Mouse (Mus musculus) mouse trophoblast stem cell (cell line): ENCODE results near the gene Gm13278.
"Not testable (repeated sequence)": the region's sequence is repeated elsewhere in the genome, so short reads cannot be mapped to it uniquely, and the experiment has no call there.

Experiments used
- in situ Hi-C, 2 experiments: fragments of 300-500 bp; cut with MseI, MboI; formaldehyde crosslinking; loops; 2 replicates in 1 of 2; 3 replicates in 1 of 2; pipeline ENCODE4 v1.15.1; 2025

The Gm13278 gene

DNA sequence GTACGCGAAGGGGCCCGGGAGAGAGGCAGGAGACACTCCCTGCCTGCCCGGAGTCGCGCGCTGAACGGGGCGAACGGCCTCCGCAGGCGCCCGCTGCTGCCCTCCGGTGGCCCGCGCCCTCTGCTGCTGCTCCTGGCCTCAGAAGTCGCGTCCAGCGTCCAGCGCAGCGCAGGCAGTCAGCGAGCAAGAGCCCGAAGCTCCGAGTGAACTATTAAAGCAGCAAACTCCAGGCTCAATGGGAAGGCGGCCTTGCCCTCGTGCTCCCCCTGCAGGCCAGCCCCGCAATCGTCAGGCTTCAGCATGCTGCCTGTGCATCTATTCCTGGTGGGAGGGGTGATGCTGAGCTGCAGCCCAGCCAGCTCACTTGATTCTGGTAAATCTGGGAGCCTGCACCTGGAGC lies at the start of gene Gm13278:
TSS of gene Gm13278 (plus strand) at position 301 of the 400 bp plus-strand sequence.
- in situ Hi-C loops: not testable (repeated sequence)

DNA sequence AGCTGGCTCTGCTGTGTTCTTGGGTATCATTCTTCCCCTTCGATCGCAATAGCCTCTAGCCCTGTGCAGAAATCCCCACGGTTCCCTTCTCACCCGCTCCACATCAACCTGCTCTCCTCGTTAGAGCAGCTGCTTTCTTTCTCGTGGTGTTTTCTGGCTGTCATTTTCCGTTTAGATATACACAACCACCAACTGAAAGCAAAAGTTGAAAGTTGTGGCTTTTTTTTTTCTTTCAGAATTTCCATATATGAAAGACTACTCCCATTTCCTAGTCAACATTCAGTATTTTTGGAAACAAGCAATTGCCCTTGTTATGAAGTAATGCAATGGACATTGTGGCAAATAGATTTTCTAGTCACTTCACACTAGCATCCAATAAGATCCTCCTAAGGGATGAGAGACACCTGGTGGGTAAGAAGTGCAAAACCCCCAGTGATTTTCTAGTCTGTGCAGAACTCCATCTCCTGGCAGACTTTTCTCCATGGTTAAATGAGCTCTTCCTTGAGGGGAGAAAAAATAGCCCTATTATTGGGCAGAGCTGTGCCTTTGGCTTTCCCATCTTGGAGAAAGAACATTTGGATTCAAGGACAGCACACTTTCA lies 48.5 kb upstream of the Gm13278 start:
- in situ Hi-C loops: no loop called here

DNA sequence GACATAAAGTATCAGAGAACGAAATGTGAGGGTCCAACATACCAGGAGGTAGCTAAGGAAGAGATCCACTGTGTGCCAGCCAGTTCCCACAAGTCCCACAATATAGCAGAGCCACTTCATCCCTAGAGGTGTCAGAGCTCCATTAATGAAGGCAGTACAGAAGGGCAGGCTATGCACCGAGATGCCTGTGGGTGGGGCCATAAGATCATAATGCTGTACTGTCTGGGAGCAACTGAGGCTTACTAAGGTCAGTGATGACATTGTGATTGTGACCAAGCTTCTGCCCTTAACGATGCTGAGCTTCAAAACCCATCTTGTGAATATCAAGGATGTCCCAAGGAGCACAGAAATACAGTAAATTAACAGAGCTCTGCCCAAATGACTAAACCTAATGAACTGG lies 47.1 kb upstream of the Gm13278 start:
- in situ Hi-C loops: no loop called here

DNA sequence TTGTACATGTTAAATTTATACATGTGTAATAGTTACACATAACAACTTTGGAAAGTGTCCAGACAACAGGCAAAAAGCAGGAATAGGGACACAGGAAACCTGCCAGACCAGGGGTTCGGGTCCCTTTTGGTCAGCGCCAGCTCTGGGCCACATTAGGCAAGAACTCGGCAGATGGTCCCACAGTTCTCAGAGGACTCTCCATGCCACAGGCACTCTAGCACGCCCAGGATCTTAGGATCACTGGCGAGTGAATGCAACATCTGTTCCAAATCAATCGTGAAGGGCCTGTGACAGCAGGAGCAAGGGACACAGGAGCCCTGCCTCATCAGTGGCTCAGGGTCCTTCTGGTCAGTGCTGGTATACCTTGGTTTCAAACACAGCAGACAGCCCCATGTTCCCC lies 41.4 kb upstream of the Gm13278 start:
- in situ Hi-C loops: no loop called here

DNA sequence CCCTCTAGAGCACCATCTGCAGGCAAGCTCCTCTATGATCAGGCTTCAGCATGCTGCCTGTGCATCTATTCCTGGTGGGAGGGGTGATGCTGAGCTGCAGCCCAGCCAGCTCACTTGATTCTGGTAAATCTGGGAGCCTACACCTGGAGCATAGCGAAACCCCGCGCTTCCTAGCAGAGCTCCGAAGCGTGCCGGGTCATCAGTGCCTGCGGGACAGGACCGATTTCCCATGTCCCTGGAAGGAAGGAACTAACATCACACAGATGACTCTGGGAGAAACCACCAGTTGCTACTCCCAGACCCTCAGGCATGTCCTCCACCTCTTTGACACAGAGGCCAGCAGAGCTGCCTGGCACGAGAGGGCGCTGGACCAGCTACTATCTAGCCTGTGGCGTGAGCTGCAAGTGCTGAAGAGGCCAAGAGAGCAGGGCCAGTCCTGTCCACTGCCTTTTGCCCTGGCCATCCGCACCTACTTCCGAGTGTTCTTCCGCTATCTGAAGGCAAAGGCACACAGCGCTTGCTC lies 36.5 kb upstream of the Gm13278 start, which contains the start of gene Gm13271:
TSS of gene Gm13271 (plus strand) at position 51 of the 523 bp plus-strand sequence.
- in situ Hi-C loops: not testable (repeated sequence)

DNA sequence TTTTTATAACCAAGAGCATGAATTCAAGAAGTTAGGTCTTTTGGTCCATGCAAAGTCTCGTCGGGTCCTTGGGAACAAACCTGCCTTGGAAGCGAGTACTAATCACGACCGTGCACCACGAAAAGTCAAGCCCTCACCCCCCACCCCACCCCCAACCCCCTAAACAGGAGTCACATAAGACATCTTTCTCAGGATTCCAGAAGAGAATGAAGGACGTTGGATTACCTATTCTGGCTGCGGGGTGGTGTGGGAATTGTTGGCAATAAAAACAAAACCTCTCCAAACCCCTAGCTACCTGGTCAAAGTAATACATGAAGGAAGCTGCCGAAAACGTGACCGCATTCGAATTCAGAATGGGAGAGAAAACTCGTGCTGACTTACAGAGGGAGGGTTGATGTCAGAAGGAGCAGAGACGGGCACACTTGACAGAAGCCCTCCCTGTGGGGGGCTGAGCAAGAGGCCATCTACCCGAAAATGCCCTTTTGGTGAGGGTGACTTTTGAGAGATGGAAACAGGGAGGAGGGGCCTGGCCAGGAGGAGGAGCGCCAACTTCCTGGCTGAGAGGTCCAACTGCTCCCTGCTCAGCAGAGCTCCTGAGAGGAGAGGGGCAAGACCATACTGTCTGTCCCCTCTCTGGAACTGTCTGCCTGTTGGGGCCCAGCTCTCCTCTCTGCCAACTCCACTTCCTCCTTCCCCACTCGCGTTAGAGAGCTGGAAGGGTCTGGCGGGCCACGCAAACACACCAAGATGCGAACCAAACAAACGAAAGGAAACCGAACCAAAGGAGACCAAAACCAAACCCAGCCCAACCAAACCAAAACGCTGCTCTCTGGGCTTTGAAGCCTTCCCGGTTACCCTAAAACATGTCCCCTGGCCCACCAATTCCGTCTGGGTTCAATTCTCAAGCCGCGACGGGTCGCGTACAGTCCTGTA lies 34.5 kb upstream of the Gm13278 start:
- in situ Hi-C loops: not testable (repeated sequence)

DNA sequence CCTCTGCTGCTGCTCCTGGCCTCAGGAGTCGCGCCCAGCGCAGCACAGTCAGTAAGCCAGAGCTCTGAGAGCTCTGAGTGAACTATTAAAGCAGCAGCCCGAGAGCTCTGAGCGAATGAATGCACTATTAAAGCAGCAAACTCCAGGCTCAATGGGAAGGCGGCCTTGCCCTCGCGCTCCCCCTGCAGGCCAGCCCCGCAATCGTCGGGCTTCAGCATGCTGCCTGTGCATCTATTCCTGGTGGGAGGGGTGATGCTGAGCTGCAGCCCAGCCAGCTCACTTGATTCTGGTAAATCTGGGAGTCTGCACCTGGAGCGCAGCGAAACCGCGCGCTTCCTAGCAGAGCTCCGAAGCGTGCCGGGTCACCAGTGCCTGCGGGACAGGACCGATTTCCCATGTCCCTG lies 33.7 kb upstream of the Gm13278 start:
- in situ Hi-C loops: not testable (repeated sequence)

DNA sequence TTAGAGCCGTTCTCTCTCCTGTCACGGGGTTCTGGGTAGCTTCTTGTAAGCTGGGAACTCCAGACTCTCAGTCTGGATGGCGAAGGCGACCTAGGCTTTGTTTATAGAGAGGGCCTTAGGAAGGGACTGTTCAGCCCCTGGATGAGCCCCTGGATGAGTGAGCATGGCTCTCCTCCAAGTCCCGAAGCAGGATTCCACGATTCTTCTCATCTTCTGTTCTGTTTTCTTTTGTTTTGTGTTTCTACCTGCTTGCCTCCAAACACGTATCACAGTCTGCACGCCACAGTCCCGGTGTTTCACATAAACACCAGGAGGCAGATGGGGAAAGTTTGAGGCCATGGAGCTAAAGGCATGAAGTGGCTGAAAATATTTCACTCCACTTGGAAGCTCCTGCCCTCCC lies 32.6 kb upstream of the Gm13278 start:
- in situ Hi-C loops: not testable (repeated sequence)

DNA sequence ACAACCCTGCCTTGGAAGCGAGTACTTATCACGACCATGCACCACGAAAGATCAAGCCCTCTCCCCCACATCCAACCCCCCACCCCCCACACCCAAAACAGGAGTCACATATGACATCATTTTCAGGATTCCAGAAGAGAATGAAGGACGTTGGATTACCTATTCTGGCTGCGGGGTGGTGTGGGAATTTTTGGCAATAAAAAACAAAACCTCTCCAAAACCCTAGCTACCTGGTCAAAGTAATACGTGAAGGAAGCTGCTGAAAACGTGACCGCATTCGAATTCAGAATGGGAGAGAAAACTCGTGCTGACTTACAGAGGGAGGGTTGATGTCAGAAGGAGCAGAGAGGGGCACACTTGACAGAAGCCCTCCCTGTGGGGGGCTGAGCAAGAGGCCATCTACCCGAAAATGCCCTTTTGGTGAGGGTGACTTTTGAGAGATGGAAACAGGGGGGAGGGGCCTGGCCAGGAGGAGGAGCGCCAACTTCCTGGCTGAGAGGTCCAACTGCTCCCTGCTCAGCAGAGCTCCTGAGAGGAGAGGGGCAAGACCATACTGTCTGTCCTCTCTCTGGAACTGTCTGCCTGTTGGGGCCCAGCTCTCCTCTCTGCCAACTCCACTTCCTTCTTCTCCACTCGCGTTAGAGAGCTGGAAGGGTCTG lies 31.6 kb upstream of the Gm13278 start, which contains the start of gene Gm13283:
TSS of gene Gm13283 (plus strand) at position 510 of the 659 bp plus-strand sequence.
- in situ Hi-C loops: not testable (repeated sequence)

DNA sequence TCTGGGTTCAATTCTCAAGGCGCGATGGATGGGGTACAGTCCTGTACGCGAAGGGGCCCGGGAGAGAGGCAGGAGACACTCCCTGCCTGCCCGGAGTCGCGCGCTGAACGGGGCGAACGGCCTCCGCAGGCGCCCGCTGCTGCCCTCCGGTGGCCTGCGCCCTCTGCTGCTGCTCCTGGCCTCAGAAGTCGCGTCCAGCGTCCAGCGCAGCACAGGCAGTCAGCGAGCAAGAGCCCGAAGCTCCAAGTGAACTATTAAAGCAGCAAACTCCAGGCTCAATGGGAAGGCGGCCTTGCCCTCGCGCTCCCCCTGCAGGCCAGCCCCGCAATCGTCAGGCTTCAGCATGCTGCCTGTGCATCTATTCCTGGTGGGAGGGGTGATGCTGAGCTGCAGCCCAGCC lies 30.9 kb upstream of the Gm13278 start:
- in situ Hi-C loops: not testable (repeated sequence)

DNA sequence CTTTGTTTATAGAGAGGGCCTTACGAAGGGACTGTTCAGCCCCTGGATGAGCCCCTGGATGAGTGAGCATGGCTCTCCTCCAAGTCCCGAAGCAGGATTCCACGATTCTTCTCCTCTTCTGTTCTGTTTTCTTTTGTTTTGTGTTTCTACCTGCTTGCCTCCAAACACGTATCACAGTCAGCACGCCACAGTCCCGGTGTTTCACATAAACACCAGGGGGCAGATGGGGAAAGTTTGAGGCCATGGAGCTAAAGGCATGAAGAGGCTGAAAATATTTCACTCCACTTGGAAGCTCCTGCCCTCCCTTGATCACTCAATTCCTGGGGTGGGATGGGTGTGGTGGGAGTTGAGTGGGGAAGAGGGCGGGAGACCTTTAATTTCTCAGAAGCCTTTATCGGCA lies 29.6 kb upstream of the Gm13278 start:
- in situ Hi-C loops: not testable (repeated sequence)

DNA sequence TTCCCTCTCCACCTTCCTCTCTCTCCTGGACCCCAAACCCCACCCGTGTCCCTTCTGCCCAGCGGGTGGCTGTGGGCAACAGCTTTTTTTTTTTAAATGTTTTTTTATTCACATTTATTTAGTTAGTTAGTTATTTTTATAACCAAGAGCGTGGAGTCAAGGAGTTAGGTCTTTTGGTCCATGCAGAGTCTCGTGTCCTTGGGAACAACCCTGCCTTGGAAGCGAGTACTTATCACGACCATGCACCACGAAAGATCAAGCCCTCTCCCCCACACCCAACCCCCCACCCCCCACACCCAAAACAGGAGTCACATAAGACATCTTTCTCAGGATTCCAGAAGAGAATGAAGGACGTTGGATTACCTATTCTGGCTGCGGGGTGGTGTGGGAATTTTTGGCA lies 29.0 kb upstream of the Gm13278 start:
- in situ Hi-C loops: not testable (repeated sequence)

DNA sequence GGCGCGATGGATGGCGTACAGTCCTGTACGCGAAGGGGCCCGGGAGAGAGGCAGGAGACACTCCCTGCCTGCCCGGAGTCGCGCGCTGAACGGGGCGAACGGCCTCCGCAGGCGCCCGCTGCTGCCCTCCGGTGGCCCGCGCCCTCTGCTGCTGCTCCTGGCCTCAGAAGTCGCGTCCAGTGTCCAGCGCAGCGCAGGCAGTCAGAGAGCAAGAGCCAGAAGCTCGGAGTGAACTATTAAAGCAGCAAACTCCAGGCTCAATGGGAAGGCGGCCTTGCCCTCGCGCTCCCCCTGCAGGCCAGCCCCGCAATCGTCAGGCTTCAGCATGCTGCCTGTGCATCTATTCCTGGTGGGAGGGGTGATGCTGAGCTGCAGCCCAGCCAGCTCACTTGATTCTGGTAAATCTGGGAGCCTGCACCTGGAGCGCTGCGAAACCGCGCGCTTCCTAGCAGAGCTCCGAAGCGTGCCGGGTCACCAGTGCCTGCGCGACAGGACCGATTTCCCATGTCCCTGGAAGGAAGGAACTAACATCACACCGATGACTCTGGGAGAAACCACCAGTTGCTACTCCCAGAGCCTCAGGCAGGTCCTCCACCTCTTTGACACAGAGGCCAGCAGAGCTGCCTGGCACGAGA lies 27.8 kb upstream of the Gm13278 start:
- in situ Hi-C loops: not testable (repeated sequence)

DNA sequence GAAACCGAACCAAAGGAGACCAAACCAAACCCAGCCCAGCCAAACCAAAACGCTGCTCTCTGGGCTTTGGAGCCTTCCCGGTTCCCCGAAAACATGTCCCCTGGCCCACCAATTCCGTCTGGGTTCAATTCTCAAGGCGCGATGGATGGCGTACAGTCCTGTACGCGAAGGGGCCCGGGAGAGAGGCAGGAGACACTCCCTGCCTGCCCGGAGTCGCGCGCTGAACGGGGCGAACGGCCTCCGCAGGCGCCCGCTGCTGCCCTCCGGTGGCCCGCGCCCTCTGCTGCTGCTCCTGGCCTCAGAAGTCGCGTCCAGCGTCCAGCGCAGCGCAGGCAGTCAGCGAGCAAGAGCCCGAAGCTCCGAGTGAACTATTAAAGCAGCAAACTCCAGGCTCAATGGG lies 17.8 kb upstream of the Gm13278 start, which contains the start of gene Gm13290:
TSS of gene Gm13290 (plus strand) at position 301 of the 400 bp plus-strand sequence.
- in situ Hi-C loops: not testable (repeated sequence)

DNA sequence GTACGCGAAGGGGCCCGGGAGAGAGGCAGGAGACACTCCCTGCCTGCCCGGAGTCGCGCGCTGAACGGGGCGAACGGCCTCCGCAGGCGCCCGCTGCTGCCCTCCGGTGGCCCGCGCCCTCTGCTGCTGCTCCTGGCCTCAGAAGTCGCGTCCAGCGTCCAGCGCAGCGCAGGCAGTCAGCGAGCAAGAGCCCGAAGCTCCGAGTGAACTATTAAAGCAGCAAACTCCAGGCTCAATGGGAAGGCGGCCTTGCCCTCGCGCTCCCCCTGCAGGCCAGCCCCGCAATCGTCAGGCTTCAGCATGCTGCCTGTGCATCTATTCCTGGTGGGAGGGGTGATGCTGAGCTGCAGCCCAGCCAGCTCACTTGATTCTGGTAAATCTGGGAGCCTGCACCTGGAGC lies 14.7 kb upstream of the Gm13278 start, which contains the start of gene Gm13289:
TSS of gene Gm13289 (plus strand) at position 301 of the 400 bp plus-strand sequence.
- in situ Hi-C loops: not testable (repeated sequence)

DNA sequence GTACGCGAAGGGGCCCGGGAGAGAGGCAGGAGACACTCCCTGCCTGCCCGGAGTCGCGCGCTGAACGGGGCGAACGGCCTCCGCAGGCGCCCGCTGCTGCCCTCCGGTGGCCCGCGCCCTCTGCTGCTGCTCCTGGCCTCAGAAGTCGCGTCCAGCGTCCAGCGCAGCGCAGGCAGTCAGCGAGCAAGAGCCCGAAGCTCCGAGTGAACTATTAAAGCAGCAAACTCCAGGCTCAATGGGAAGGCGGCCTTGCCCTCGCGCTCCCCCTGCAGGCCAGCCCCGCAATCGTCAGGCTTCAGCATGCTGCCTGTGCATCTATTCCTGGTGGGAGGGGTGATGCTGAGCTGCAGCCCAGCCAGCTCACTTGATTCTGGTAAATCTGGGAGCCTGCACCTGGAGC lies 11.8 kb upstream of the Gm13278 start, which contains the start of gene Gm13272:
TSS of gene Gm13272 (plus strand) at position 301 of the 400 bp plus-strand sequence.
- in situ Hi-C loops: not testable (repeated sequence)

DNA sequence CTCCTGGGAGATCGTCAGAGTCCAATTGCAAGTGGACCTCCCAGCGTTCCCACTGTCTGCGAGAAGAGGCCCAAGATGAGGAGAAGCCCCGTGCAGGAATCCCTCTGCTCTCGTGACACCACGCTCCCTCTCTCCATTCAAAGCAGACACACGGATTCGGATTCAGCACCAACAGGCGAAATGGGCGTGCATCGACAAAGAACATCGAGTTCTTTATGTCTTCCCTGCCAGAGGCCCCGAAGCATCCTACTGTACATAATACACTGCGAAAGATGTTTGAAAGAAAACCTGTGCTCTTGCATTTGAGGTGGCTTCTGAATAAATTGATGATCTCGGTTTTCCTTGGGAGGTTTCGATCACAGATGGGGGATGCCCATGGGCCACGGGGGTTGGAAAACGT lies 11.0 kb upstream of the Gm13278 start:
- in situ Hi-C loops: not testable (repeated sequence)

DNA sequence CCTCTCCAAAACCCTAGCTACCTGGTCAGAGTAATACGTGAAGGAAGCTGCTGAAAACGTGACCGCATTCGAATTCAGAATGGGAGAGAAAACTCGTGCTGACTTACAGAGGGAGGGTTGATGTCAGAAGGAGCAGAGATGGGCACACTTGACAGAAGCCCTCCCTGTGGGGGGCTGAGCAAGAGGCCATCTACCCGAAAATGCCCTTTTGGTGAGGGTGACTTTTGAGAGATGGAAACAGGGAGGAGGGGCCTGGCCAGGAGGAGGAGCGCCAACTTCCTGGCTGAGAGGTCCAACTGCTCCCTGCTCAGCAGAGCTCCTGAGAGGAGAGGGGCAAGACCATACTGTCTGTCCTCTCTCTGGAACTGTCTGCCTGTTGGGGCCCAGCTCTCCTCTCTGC lies 9.5 kb upstream of the Gm13278 start, which contains the start of gene Ifnz:
TSS of gene Ifnz (plus strand) at position 301 of the 400 bp plus-strand sequence.
- in situ Hi-C loops: not testable (repeated sequence)

DNA sequence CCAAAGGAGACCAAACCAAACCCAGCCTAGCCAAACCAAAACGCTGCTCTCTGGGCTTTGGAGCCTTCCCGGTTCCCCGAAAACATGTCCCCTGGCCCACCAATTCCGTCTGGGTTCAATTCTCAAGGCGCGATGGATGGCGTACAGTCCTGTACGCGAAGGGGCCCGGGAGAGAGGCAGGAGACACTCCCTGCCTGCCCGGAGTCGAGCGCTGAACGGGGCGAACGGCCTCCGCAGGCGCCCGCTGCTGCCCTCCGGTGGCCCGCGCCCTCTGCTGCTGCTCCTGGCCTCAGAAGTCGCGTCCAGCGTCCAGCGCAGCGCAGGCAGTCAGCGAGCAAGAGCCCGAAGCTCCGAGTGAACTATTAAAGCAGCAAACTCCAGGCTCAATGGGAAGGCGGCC lies 9.0 kb upstream of the Gm13278 start:
- in situ Hi-C loops: not testable (repeated sequence)

DNA sequence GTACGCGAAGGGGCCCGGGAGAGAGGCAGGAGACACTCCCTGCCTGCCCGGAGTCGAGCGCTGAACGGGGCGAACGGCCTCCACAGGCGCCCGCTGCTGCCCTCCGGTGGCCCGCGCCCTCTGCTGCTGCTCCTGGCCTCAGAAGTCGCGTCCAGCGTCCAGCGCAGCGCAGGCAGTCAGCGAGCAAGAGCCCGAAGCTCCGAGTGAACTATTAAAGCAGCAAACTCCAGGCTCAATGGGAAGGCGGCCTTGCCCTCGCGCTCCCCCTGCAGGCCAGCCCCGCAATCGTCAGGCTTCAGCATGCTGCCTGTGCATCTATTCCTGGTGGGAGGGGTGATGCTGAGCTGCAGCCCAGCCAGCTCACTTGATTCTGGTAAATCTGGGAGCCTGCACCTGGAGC lies 5.9 kb upstream of the Gm13278 start, which contains the start of gene Gm13276:
TSS of gene Gm13276 (plus strand) at position 301 of the 400 bp plus-strand sequence.
- in situ Hi-C loops: not testable (repeated sequence)

DNA sequence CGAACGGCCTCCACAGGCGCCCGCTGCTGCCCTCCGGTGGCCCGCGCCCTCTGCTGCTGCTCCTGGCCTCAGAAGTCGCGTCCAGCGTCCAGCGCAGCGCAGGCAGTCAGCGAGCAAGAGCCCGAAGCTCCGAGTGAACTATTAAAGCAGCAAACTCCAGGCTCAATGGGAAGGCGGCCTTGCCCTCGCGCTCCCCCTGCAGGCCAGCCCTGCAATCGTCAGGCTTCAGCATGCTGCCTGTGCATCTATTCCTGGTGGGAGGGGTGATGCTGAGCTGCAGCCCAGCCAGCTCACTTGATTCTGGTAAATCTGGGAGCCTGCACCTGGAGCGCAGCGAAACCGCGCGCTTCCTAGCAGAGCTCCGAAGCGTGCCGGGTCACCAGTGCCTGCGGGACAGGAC lies 2.9 kb upstream of the Gm13278 start, which contains the start of gene Gm13277:
TSS of gene Gm13277 (plus strand) at position 231 of the 400 bp plus-strand sequence.
- in situ Hi-C loops: not testable (repeated sequence)
